ENCODE assay signal across 8 mouse cellular contexts in genomic region chr8:85071514-85072281, GRCm38 (mm10). TPM values are rescaled to one million over a fixed set of nuclear protein-coding genes. Genes with fewer than 3 reads are reported as not detected.
DNase-seq lines count a peak whose midpoint lies in the region; ATAC-seq lines count a peak whose summit lies in the region.

Dhps (plus strand) TSS chr8:85071757.

- ATAC-seq in common myeloid progenitor, adult 5-6 weeks (replicated peaks; ENCODE audit: low read depth, poor library complexity, severe bottlenecking): peak; percentile 86
- ATAC-seq in megakaryocyte progenitor cell, adult 5-6 weeks (replicated peaks; ENCODE audit: poor library complexity): peak; percentile 89

- DNase-seq in ZHBTc4 (ENCODE audit: low read depth, low spot score): peak; percentile 96
- peak; percentile 84 to 87 for DNase-seq in gastrocnemius, adult 8-10 months (ENCODE audit: low spot score in 2 of 2)
- peak; percentile 95 for DNase-seq in induced T-regulatory cell, adult 2 months (ENCODE audit: low read depth)
- peak; percentile 80 to 93 for DNase-seq in left cerebral cortex, adult 9 months (ENCODE audit: low spot score in 2 of 2)
- DNase-seq in right cerebral cortex, postnatal 14 days: peak; percentile 90
- DNase-seq in urinary bladder, postnatal 36 days (ENCODE audit: low spot score in 2 of 2): peak; percentile 84 to 92

RNA-seq across cellular contexts. Expression of gene Dhps, which starts in this region (rescaled TPM):
- 29.8 and 34.1 TPM in 2 replicates for total RNA-seq in common myeloid progenitor, adult 5-6 weeks (2017)
- total RNA-seq in gastrocnemius, adult 8-10 months (2022): 10 to 100 TPM; 34.1 to 38.9 (median 36.0) TPM
- 60.4 and 69.7 TPM in 2 replicates for total RNA-seq in megakaryocyte progenitor cell, adult 5-6 weeks (2015)
- total RNA-seq in megakaryocyte progenitor cell, adult 5-6 weeks (2017): 24.6 and 24.7 TPM in 2 replicates

Comparison
In these comparisons a context has a peak if more than half of its experiments do, and no peak if none do; other contexts are left out.
1. Peak in every context shown above with its lines: DNase-seq and ATAC-seq.